Mouse (Mus musculus) heart, embryonic 16.5 days (tissue): ENCODE measurements around the gene Cntnap2. TPM values are rescaled to one million over a fixed set of nuclear protein-coding genes. Genes with fewer than 3 reads are reported as not detected.
"Not testable (repeated sequence)": the region's sequence is repeated elsewhere in the genome, so short reads cannot be mapped to it uniquely, and the experiment has no call there.

ENCODE experiments used
- ATAC-seq: fragments of 200-750 bp; cut with Nextera tagmentation; replicated peaks from 2 replicates; pipeline ENCODE4 v1.8.0; 2017; ENCODE audit warnings: moderate number of reproducible peaks; ENCODE audit not compliant: insufficient read depth, low FRiP score; ENCODE audit errors: extremely low read depth
- H3K27ac ChIP-seq: fragments of 300-500 bp; sonication (generic); 2 replicates; pipeline ENCODE4 v1.5.1; 2014; ENCODE audit warnings: mild to moderate bottlenecking, low read length, control low read depth, moderate library complexity
- H3K27me3 ChIP-seq: fragments of 300-500 bp; sonication (generic); 2 replicates; pipeline ENCODE4 v1.6.1; 2014; ENCODE audit warnings: low read length, mixed read lengths; ENCODE audit not compliant: control insufficient read depth, insufficient read depth
- H3K36me3 ChIP-seq: fragments of 300-500 bp; sonication (generic); 2 replicates; pipeline ENCODE4 v1.6.1; 2014; ENCODE audit not compliant: control insufficient read depth, insufficient read depth
- H3K4me1 ChIP-seq: fragments of 300-500 bp; sonication (generic); 2 replicates; pipeline ENCODE4 v1.6.1; 2014; ENCODE audit warnings: low read length, mixed read lengths; ENCODE audit not compliant: control insufficient read depth, insufficient read depth
- H3K4me2 ChIP-seq: fragments of 300-500 bp; sonication (generic); 2 replicates; pipeline ENCODE4 v1.6.1; 2014; ENCODE audit warnings: low read depth, mild to moderate bottlenecking, control low read depth, low read length
- H3K4me3 ChIP-seq: fragments of 300-500 bp; sonication (generic); 2 replicates; pipeline ENCODE4 v1.5.1; 2014; ENCODE audit warnings: mild to moderate bottlenecking, control low read depth, low read length
- H3K9ac ChIP-seq: fragments of 300-500 bp; sonication (generic); 2 replicates; pipeline ENCODE4 v1.6.1; 2014; ENCODE audit warnings: low read length, control low read depth
- H3K9me3 ChIP-seq: fragments of 300-500 bp; sonication (generic); replicated peaks from 2 replicates; pipeline ENCODE4 v1.6.1; 2016; ENCODE audit warnings: low read length; ENCODE audit not compliant: control insufficient read depth
- WGBS: fragments of 180-500 bp; shearing (Covaris S2); extraction: QIAGEN DNeasy Blood & Tissue Kit; methylation state at CpG from one replicate; pipeline ENCODE4 v1.1.7; 2014; 5-methylcytosine and 5-hydroxymethylcytosine counted together
- polyA plus RNA-seq: library from polyadenylated mRNA; unstranded; fragments of >200 nt; fragmentation: Nextera tagmentation; extraction: Ambion mirVana; gene quantifications from 2 replicates; pipeline ENCODE4 v1.2.1, GENCODE M21; 2015

Cntnap2 gene
- polyA plus RNA-seq, 1 experiment from 2014 or later = 0.46 TPM

DNA sequence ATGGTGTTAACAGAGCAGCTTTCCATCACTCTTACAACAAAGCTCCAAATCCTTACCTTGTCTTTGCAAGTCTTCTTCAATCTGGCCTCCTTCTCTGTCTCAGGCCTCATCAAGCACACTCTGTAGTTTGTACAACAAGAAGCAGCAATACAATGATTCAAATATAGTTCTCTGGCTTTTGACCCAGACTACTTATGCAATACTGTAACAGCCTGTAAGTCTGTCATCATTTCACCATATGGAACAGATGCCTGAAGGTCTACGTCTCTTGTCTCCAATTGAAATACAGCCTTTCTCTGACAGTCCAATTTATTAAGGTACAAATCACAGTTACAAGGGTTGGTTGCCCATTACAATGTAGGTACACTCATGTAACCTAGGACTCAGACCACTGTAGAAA is 1453.7 kb downstream of the Cntnap2 start:
- Histone ChIP-seq H3K27ac (no peak overlapping the region), H3K4me3 (no peak overlapping the region), H3K27me3 (no peaks in the 10 kb centered on the region), H3K4me2 (no peak overlapping the region), H3K9me3 (no peaks in the 10 kb centered on the region), H3K36me3 (no peaks in the 10 kb centered on the region), H3K9ac (no peak overlapping the region), H3K4me1 (no peaks in the 10 kb centered on the region)
- no peak for ATAC-seq
- WGBS = 87% methylated on average over 1 of the region's 1 CpGs

DNA sequence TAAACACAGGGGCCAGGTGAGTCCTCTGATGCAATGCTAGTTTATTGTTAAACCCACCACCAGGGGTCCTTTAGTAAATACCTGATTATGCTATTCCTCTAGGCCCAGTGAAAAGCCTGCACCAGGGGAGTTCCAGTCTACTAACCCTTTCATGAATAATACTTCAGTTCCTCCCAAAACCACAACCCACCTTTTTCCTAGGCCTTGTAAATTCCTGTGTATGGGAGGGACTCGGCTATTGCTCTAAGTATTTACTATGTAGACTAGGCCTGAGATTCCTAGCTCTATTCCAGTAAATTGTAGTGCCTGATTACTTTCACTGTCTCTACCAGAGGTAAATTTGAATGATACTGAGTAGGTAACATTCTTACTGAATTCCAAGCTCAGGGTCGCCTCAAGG is 1478.4 kb downstream of the Cntnap2 start:
- not testable (repeated sequence) for H3K9me3 ChIP-seq, H3K27me3 ChIP-seq, H3K4me3 ChIP-seq, H3K4me2 ChIP-seq, H3K9ac ChIP-seq, ATAC-seq, H3K27ac ChIP-seq, H3K4me1 ChIP-seq, H3K36me3 ChIP-seq
- WGBS = 76% methylated on average over 2 of the region's 2 CpGs

DNA sequence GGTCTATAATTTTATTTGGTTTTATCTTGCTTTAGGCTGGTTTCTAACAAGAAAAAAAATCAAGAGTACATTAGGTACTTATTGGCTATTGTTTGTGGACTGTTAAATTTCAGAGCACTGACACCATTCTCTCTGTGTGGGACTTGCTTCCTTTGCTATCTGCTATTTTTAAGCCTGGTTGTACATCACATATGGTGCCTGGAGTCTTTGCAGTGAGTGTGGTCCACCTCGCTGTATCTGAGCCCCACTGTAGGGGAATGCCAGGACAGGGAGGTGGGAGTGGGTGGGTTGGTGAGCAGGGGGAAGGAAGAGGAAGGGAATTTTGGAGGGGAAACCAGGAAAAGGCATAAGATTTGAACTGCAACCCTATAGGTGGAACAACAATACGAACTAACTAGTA is 1504.3 kb downstream of the Cntnap2 start:
- no peak for ATAC-seq
- WGBS = 73% methylated on average over 2 of the region's 2 CpGs
- Histone ChIP-seq H3K27ac (no peak overlapping the region), H3K4me1 (no peaks in the 10 kb centered on the region), H3K4me2 (no peak overlapping the region), H3K36me3 (no peaks in the 10 kb centered on the region), H3K9me3 (no peaks in the 10 kb centered on the region), H3K4me3 (no peak overlapping the region), H3K27me3 (no peaks in the 10 kb centered on the region), H3K9ac (no peak overlapping the region)

DNA sequence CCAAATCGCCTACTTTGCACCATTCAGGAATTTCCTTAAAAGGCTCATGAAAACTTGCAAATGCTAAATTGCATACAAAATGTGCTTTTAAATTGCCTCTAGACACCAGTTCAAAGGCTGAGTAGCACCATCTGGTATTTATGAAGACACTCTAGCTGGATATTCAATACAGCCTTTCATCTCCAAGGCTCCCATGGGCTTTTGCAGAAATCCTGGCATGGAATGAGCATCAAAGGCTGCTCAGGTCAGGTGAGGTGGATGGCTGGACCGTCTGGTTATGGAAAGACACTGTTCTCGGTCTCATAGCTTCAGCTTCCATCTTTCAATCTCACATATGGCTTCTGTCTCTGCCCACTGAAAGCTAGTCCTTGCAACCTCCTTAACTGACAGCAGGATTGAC is 1515.9 kb downstream of the Cntnap2 start:
- Histone ChIP-seq H3K4me3 (no peak overlapping the region), H3K9ac (no peak overlapping the region), H3K4me2 (no peak overlapping the region), H3K27me3 (no peaks in the 10 kb centered on the region), H3K9me3 (no peaks in the 10 kb centered on the region), H3K27ac (no peak overlapping the region), H3K4me1 (no peaks in the 10 kb centered on the region), H3K36me3 (no peaks in the 10 kb centered on the region)
- 56% methylated on average over 3 of the region's 3 CpGs for WGBS
- ATAC-seq = no peak

DNA sequence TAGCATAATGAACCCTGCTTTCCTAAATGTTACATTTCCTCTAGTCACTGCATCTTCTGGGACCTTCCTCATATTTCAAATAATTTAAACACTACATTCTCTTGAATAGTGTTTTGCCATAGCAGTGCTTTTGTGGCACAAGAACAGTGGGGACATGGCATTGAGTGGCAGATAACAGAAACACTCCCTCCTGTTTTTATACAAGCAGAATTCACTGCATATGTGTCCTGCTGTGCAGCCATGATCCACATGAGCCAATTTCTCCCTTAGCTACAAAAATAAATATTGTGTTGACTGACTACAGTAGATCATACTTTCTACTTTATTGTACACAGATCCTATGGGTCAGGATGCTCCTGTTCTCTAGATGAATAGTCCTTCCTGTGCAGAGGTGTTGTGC is 1553.2 kb downstream of the Cntnap2 start:
- Histone ChIP-seq H3K4me2 (no peak overlapping the region), H3K27ac (no peak overlapping the region), H3K4me1 (no peaks in the 10 kb centered on the region), H3K4me3 (no peak overlapping the region), H3K36me3 (no peaks in the 10 kb centered on the region), H3K27me3 (no peaks in the 10 kb centered on the region), H3K9ac (no peak overlapping the region), H3K9me3 (no peaks in the 10 kb centered on the region)
- no peak for ATAC-seq

DNA sequence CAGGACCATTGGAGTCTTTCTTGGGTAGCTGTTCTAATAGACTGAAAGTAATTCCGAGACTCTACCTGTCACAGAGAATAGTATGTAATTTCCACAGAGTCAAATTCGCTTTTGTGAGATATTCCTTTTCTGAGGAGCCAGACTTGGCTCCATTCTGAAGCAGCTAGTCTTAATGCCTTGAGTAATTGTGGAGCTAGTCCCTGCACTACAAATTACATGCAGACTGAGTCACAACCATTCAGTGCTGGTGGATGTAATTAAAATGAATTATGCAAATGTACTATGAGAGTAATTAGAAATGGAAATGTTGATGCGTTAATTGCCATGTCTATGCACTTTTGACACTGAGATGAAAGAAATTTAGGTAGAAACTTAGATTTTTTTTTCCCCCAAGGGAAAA is 1553.7 kb downstream of the Cntnap2 start:
- Histone ChIP-seq H3K27me3 (no peaks in the 10 kb centered on the region), H3K9me3 (no peaks in the 10 kb centered on the region), H3K9ac (no peak overlapping the region), H3K36me3 (no peaks in the 10 kb centered on the region), H3K27ac (no peak overlapping the region), H3K4me3 (no peak overlapping the region), H3K4me1 (no peaks in the 10 kb centered on the region), H3K4me2 (no peak overlapping the region)
- 71% methylated on average over 3 of the region's 3 CpGs for whole genome bisulfite sequencing
- no peak for ATAC-seq

DNA sequence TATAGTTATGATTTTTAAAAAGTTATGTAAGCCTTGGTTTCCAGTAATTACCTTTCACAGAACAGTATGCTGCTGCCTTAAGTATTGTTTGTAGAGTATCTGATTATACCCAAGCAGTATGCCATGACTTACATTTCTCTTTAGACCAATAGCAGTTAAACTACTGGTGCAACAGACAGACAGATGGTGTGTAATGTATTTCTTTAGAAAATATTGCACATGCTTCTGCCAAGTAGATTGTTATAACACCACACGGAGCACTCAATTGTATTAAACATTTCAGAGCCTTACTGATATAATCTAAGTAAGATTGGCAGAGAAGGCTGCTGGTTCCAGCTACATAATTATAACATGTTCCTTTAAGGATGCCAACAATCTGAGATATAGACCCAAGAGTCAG is 1609.9 kb downstream of the Cntnap2 start:
- no peak for ATAC-seq

DNA sequence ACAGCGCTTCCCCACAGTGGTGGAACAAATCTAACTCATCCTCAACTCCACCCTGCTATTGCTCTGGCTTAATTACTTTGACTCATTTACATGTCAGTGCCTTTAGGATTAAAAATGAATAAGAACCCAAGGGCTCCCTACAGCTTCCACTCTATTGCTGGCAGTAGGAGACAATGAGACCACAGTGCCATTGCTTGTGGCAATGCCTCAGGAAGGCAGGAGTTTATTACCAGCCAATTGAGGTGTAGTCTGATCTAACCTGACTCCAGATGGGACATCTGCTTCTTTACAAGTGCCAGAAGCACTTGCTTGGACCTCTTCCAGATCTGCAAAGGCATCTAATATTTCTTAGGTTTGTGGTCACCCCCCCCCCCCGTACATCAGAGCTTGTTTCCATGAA is 1615.9 kb downstream of the Cntnap2 start:
- no peak overlapping the region for H3K9ac ChIP-seq
- no peak overlapping the region for H3K4me2 ChIP-seq
- no peak overlapping the region for H3K27ac ChIP-seq
- H3K4me3 ChIP-seq = no peak overlapping the region
- H3K4me1 ChIP-seq = no peaks in the 10 kb centered on the region
- H3K36me3 ChIP-seq = no peaks in the 10 kb centered on the region
- no peaks in the 10 kb centered on the region for H3K27me3 ChIP-seq
- no peak for ATAC-seq
- no peaks in the 10 kb centered on the region for H3K9me3 ChIP-seq
- WGBS = 66% methylated on average over 2 of the region's 2 CpGs

More for the DNA sequence above, 1609.9 kb downstream of the Cntnap2 start:
- H3K4me3 ChIP-seq = no peak overlapping the region
- H3K36me3 ChIP-seq = no peaks in the 10 kb centered on the region
- no peaks in the 10 kb centered on the region for H3K27me3 ChIP-seq
- no peaks in the 10 kb centered on the region for H3K4me1 ChIP-seq
- no peak overlapping the region for H3K4me2 ChIP-seq
- H3K27ac ChIP-seq = no peak overlapping the region
- WGBS = 74% methylated on average over 1 of the region's 1 CpGs
- H3K9ac ChIP-seq = no peak overlapping the region
- no peaks in the 10 kb centered on the region for H3K9me3 ChIP-seq

DNA sequence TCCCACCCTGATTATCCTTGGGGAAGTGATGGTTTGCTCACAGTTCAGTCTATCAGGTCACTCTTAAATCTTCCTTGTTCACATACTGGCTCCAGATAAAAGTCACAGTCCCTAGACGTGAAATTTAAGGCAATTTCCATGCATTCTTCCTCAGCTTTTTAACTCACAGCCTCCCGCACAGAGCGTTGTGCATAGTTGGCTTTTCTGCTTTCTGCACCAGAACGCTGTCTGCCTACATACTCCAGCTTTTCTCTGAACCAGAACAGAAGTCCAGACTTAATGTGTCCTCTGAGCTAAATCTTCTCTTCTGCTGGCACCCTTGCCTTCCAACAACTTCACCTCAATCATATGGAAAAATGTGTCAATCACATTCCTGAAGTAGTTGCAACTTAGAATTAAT is 1616.5 kb downstream of the Cntnap2 start:
- H3K9me3 ChIP-seq = no peaks in the 10 kb centered on the region
- H3K4me3 ChIP-seq = no peak overlapping the region
- H3K27ac ChIP-seq = no peak overlapping the region
- ATAC-seq = no peak
- H3K4me2 ChIP-seq = no peak overlapping the region
- no peaks in the 10 kb centered on the region for H3K4me1 ChIP-seq
- no peaks in the 10 kb centered on the region for H3K36me3 ChIP-seq
- WGBS = 66% methylated on average over 4 of the region's 4 CpGs
- H3K27me3 ChIP-seq = no peaks in the 10 kb centered on the region
- no peak overlapping the region for H3K9ac ChIP-seq

DNA sequence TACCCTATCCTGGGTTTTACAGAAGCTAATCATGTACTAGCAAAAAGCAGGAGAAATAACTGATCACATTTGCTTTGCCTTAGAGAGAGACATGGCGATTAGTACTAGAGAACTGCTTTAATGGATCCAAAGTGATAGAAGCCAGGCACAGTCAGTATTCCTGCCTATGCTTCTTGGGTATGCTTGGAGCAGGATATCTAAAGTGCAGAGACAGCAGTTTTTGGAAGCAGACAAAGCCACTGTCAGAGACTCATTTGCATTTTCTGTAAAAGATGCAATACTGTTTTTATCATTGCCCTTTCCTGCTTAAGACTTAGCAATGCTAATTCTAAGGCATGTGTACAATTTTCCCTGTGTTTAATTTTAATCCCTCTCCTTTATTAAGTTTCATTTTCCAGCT is 1637.0 kb downstream of the Cntnap2 start:
- no peak overlapping the region for H3K4me3 ChIP-seq
- no peak overlapping the region for H3K4me2 ChIP-seq
- H3K36me3 ChIP-seq = no peaks in the 10 kb centered on the region
- H3K4me1 ChIP-seq = no peaks in the 10 kb centered on the region
- H3K27ac ChIP-seq = no peak overlapping the region
- WGBS = 72% methylated on average over 1 of the region's 1 CpGs
- H3K9me3 ChIP-seq = no peaks in the 10 kb centered on the region
- no peak for ATAC-seq
- no peaks in the 10 kb centered on the region for H3K27me3 ChIP-seq
- H3K9ac ChIP-seq = no peak overlapping the region
